Mouse (Mus musculus): ENCODE measurements at regions not wholly inside any gene's neighbourhood (a gene's known extent, or its start where the extent isn't known, plus 50 kb on each side); places are given as distances from the start of the nearest gene placed in this dataset.

GRCm38 (mm10) chr5:118504170-118504569 is 56.3 kb upstream of the Med13l start:
- peak in 1 of 2 experiments; percentile 28 for DNase-seq

GRCm38 (mm10) chr5:118504926-118505325 is 55.6 kb upstream of the Med13l start:
- DNase-seq = no peak

- no peak for DNase-seq
Observed at GRCm38 (mm10) chr5:118509871-118510270, 50.6 kb upstream of the Med13l start.

Measured in cerebellum, postnatal 10 days (tissue).